Mouse (Mus musculus) bone marrow macrophage, adult 2 months (primary cell): ENCODE measurements at regions not wholly inside any gene's neighbourhood (a gene's known extent, or its start where the extent isn't known, plus 50 kb on each side); places are given as distances from the start of the nearest gene placed in this dataset.

Source experiments
- CTCF ChIP-seq: IDR thresholded peaks from 2 replicates; pipeline ENCODE4 v1.5.1; 2012; ENCODE audit warnings: low read depth, mild to moderate bottlenecking, low read length, moderate library complexity
- POLR2A ChIP-seq: IDR thresholded peaks from 2 replicates; pipeline ENCODE4 v1.6.1; 2012; ENCODE audit warnings: mild to moderate bottlenecking, low read depth, low read length, borderline replicate concordance

- TF ChIP-seq POLR2A, result no peak
- TF ChIP-seq CTCF, result no peak
Measured at GRCm38 (mm10) chr3:120636669-120637305, 534.7 kb downstream of the Rwdd3 start.
